Mouse (Mus musculus): ENCODE measurements at regions not wholly inside any gene's neighbourhood (a gene's known extent, or its start where the extent isn't known, plus 50 kb on each side); places are given as distances from the start of the nearest gene placed in this dataset.

GRCm38 (mm10) chr15:68755255-68755654, 2254.5 kb upstream of the Lrrc6 start:
- no peak for TF ChIP-seq HCFC1 (IDR thresholded peaks at IDR 0.05; ENCODE audit: borderline replicate concordance, insufficient read depth, low read length)
- TF ChIP-seq ZNF384 (IDR thresholded peaks at IDR 0.05; ENCODE audit: low read depth, low read length), result no peak
